Mouse (Mus musculus) E14TG2a.4 (cell line): ENCODE results near the gene Lmbrd1.

ENCODE experiments used
- CTCF ChIP-seq: conservative IDR thresholded peaks from 2 replicates; pipeline ENCODE4 v1.5.1; 2014; ENCODE audit warnings: low read length
- NANOG ChIP-seq: IDR thresholded peaks from 2 replicates; pipeline ENCODE4 v1.6.1; 2014; ENCODE audit warnings: borderline replicate concordance, low read length, mixed read lengths
- POU5F1 ChIP-seq: IDR thresholded peaks from 2 replicates; pipeline ENCODE4 v1.6.1; 2014; ENCODE audit warnings: low read length, borderline replicate concordance

DNA sequence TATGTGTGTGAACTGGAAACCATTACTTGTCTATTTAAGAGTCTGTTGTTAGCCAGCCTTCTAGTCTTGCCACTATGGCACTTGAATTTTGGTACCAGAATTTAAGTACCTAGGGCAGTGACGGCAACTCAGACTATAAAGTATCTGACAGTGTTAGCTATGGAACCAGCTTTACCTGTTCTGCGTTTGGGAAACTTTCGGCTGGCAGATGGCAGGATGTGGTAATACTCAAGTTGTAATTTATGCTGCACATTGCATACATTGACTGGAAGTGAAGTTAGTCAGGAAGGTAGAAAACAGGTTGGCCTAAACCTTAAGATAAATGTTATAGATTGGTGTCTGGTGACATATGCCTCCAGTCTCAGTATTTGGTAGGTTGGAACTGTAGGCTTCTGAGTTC is 53.9 kb downstream of the Lmbrd1 start:
- TF ChIP-seq CTCF (no peak), POU5F1 (no peak), NANOG (no peak)
